ENCODE assay signal across 8 mouse cellular contexts in genomic region chr5:121661494-121661893, GRCm38 (mm10). TPM values are rescaled to one million over a fixed set of nuclear protein-coding genes. Genes with fewer than 3 reads are reported as not detected.
A peak's percentile ranks its signal among the peaks of the same experiment; 100 is the strongest.
DNase-seq lines count a peak whose midpoint lies in the region; ATAC-seq and TF ChIP-seq lines count a peak whose summit lies in the region.

No protein-coding gene starts in this region.

- TF ChIP-seq EP300 in heart, postnatal 0 days (IDR thresholded peaks at IDR 0.05; ENCODE audit: low read depth): no peak

- no peaks in the 10 kb centered on the region for H3K9me3 ChIP-seq in heart, postnatal 0 days (replicated peaks; ENCODE audit: control insufficient read depth, low read length)
- no peaks in the 10 kb centered on the region for H3K9me3 ChIP-seq in G1E (replicated peaks)
- H3K9me3 ChIP-seq in forebrain, postnatal 0 days (ENCODE audit: low read length): no peaks in the 10 kb centered on the region

- no peak for TF ChIP-seq CTCF in heart, postnatal 0 days (IDR thresholded peaks at IDR 0.05; ENCODE audit: low read depth)
- TF ChIP-seq CTCF in G1E (IDR thresholded peaks at IDR 0.05; ENCODE audit: low read depth, low read length): no peak
- no peak for TF ChIP-seq CTCF in forebrain, postnatal 0 days (IDR thresholded peaks at IDR 0.05; ENCODE audit: low read depth)

- ATAC-seq in heart, postnatal 0 days (ENCODE audit: insufficient read depth, low read depth): no peak
- no peak for ATAC-seq in G1E (ENCODE audit: extremely low read depth, insufficient number of reproducible peaks, low FRiP score, poor library complexity, severe bottlenecking)
- no peak for ATAC-seq in forebrain, postnatal 0 days

- H3K36me3 ChIP-seq in heart, postnatal 0 days (replicated peaks; ENCODE audit: control insufficient read depth, insufficient read depth, low read length): peaks cover 37% of the 10 kb centered on the region
- H3K36me3 ChIP-seq in G1E (replicated peaks) (peaks cover 46% of the 10 kb centered on the region), macrophage (ENCODE audit: inconsistent target) (peaks cover 29% of the 10 kb centered on the region; the same call in 1 of the 2 replicates)
- peaks cover 20% of the 10 kb centered on the region for H3K36me3 ChIP-seq in forebrain, postnatal 0 days (ENCODE audit: insufficient read depth)

- intact Hi-C loops in heart, postnatal 36 days (cut with DNase I): loop anchor here (2.0 to 5.0 kb wide), 2 partner anchors 49 to 181 kb away; partner anchors contain the start of gene Atxn2

- no peaks in the 10 kb centered on the region for H3K27me3 ChIP-seq in heart, postnatal 0 days (ENCODE audit: control insufficient read depth, insufficient read depth, low read length)
- H3K27me3 ChIP-seq in G1E (ENCODE audit: insufficient read depth, low read length): no peaks in the 10 kb centered on the region
- no peaks in the 10 kb centered on the region for H3K27me3 ChIP-seq in forebrain, postnatal 0 days (ENCODE audit: insufficient read depth, low read length)

- H3K4me1 ChIP-seq in heart, postnatal 0 days (ENCODE audit: control insufficient read depth, insufficient read depth): peaks cover 10% of the 10 kb centered on the region; the same call in 1 of the 2 replicates
- peaks cover 31% of the 10 kb centered on the region for H3K4me1 ChIP-seq in G1E (ENCODE audit: insufficient read depth, low read depth, low read length)
- H3K4me1 ChIP-seq in forebrain, postnatal 0 days (ENCODE audit: insufficient read depth): peaks cover 12% of the 10 kb centered on the region

- no peak overlapping the region for H3K27ac ChIP-seq in heart, postnatal 0 days (ENCODE audit: low read depth)
- H3K27ac ChIP-seq in forebrain, postnatal 0 days (ENCODE audit: low read depth, low read length): no peak overlapping the region
- no peak overlapping the region for H3K27ac ChIP-seq in macrophage

- peak overlapping the region; percentile 99 for H3K4me3 ChIP-seq in heart, postnatal 0 days (ENCODE audit: low read depth, low read length)
- H3K4me3 ChIP-seq in G1E (ENCODE audit: low read depth, low read length) (peak overlapping the region; percentile 97), macrophage (ENCODE audit: inconsistent target) (peak overlapping the region; percentile 58)
- H3K4me3 ChIP-seq in forebrain, postnatal 0 days (ENCODE audit: low read depth, low read length): peak overlapping the region; percentile 93

- H3K79me2 ChIP-seq in macrophage (ENCODE audit: inconsistent target): peaks cover 34% of the 10 kb centered on the region

- H3K4me2 ChIP-seq in heart, postnatal 0 days (ENCODE audit: low read depth, low read length): peak overlapping the region; percentile 93
- peak overlapping the region; percentile 71 for H3K4me2 ChIP-seq in forebrain, postnatal 0 days (ENCODE audit: low read depth)

- 82% methylated on average over 5 of the region's 5 CpGs for WGBS in heart, postnatal 0 days
- WGBS in forebrain, postnatal 0 days: 86% methylated on average over 5 of the region's 5 CpGs
- WGBS in macrophage (ENCODE audit: missing documents): 90% methylated on average over 5 of the region's 5 CpGs

- no peak for DNase-seq in heart, postnatal 0 days (ENCODE audit: low spot score)
- DNase-seq in heart, postnatal 36 days: no peak
- no peak for DNase-seq in G1E (ENCODE audit: low spot score)
- DNase-seq in forebrain, postnatal 0 days: no peak
- DNase-seq in cerebellum, postnatal 10 days: no peak
- no peak for DNase-seq in spleen, postnatal 14 days (ENCODE audit: low spot score in 2 of 2)
- DNase-seq in adrenal gland, adult 18-20 months (ENCODE audit: low spot score in 2 of 2): no peak

- H3K9ac ChIP-seq in heart, postnatal 0 days (replicated peaks; ENCODE audit: low read depth, low read length): peak overlapping the region; percentile 97
- peak overlapping the region; percentile 84 for H3K9ac ChIP-seq in forebrain, postnatal 0 days

RNA-seq across cellular contexts. Expression of gene Brap, which starts 1.1 kb away (rescaled TPM):
- 32.9 and 38.0 TPM in 2 replicates for total RNA-seq in heart, postnatal 0 days (2014; rRNA removed; ENCODE audit: low replicate concordance)
- polyA plus RNA-seq in heart, postnatal 0 days (2015; fragmentation: Nextera tagmentation; extraction: Ambion mirVana): 20.7 and 23.2 TPM in 2 replicates
- total RNA-seq in heart, postnatal 36 days (2021): 10 to 100 TPM; 29.8 to 31.9 TPM
- total RNA-seq in G1E (2014; fragmentation: Nextera tagmentation): 29.9 and 30.0 TPM in 2 replicates
- total RNA-seq in G1E (2017): 63.4 and 70.1 TPM in 2 replicates
- polyA plus RNA-seq in G1E (2012): 10.6 and 12.8 TPM in 2 replicates
- 51.5 and 56.0 TPM in 2 replicates for total RNA-seq in forebrain, postnatal 0 days (2014; rRNA removed)
- polyA plus RNA-seq in forebrain, postnatal 0 days (2015; fragmentation: Nextera tagmentation; extraction: Ambion mirVana): 42.7 and 46.6 TPM in 2 replicates
- 10 to 100 TPM; 30.1 to 74.1 (median 49.7) TPM for total RNA-seq in macrophage (2018; cell fraction: chromatin; rRNA removed)
- total RNA-seq in macrophage (2018; cell fraction: cytosol; rRNA removed): 10 to 100 TPM; 26.7 to 49.3 (median 33.7) TPM
- 10 to 100 TPM; 27.6 to 80.0 (median 38.7) TPM for total RNA-seq in macrophage (2018; cell fraction: nucleus; rRNA removed)
- polyA plus RNA-seq in macrophage (2018): 32.4 to 40.7 TPM (median 36.5 TPM) in 3 replicates
- total RNA-seq in adrenal gland, adult 18-20 months (2021): 10 to 100 TPM; 53.5 to 58.7 TPM

RNA-seq across cellular contexts. Expression of gene Acad10, which starts 1.2 kb away (rescaled TPM):
- 3.7 and 6.1 TPM in 2 replicates for total RNA-seq in heart, postnatal 0 days (2014; rRNA removed; ENCODE audit: low replicate concordance)
- 1.8 and 2.2 TPM in 2 replicates for polyA plus RNA-seq in heart, postnatal 0 days (2015; fragmentation: Nextera tagmentation; extraction: Ambion mirVana)
- 10 to 100 TPM; 19.8 to 23.8 TPM for total RNA-seq in heart, postnatal 36 days (2021)
- 10.3 and 17.3 TPM in 2 replicates for total RNA-seq in G1E (2014; fragmentation: Nextera tagmentation)
- total RNA-seq in G1E (2017): 5.6 and 7.4 TPM in 2 replicates
- polyA plus RNA-seq in G1E (2012): 4.4 and 7.2 TPM in 2 replicates
- 2.7 and 3.0 TPM in 2 replicates for total RNA-seq in forebrain, postnatal 0 days (2014; rRNA removed)
- 0.59 and 1.1 TPM in 2 replicates for polyA plus RNA-seq in forebrain, postnatal 0 days (2015; fragmentation: Nextera tagmentation; extraction: Ambion mirVana)
- total RNA-seq in macrophage (2018; cell fraction: chromatin; rRNA removed): 10 to 100 TPM in 4 of 26 experiments, 1 to 10 TPM in 20, under 1 TPM in 2; 0.47 to 12.5 (median 6.6) TPM
- 1 to 10 TPM; 1.4 to 5.1 (median 3.4) TPM for total RNA-seq in macrophage (2018; cell fraction: cytosol; rRNA removed)
- total RNA-seq in macrophage (2018; cell fraction: nucleus; rRNA removed): 10 to 100 TPM in 1 of 26 experiments, 1 to 10 TPM in 24, under 1 TPM in 1; 0.87 to 10.2 (median 3.6) TPM
- 1.7 to 4.4 TPM (median 2.5 TPM) in 3 replicates for polyA plus RNA-seq in macrophage (2018)
- total RNA-seq in adrenal gland, adult 18-20 months (2021): 10 to 100 TPM; 25.2 to 29.4 TPM

RNA-seq across cellular contexts. Expression of gene Acad12, which starts 42.8 kb away (rescaled TPM):
- 12.3 and 17.3 TPM in 2 replicates for total RNA-seq in heart, postnatal 0 days (2014; rRNA removed; ENCODE audit: low replicate concordance)
- polyA plus RNA-seq in heart, postnatal 0 days (2015; fragmentation: Nextera tagmentation; extraction: Ambion mirVana): 6.9 and 8.8 TPM in 2 replicates
- total RNA-seq in heart, postnatal 36 days (2021): 10 to 100 TPM; 64.8 to 73.6 TPM
- total RNA-seq in G1E (2014; fragmentation: Nextera tagmentation) (4.9 and 5.5 TPM in 2 replicates), G1E (2017) (2.7 and 4.3 TPM in 2 replicates)
- polyA plus RNA-seq in G1E (2012) (1.1 and 1.2 TPM in 2 replicates), macrophage (2018) (6.2 to 10.9 TPM (median 7.4 TPM) in 3 replicates)
- total RNA-seq in forebrain, postnatal 0 days (2014; rRNA removed): 1.4 and 2.1 TPM in 2 replicates
- 0.96 and 1.2 TPM in 2 replicates for polyA plus RNA-seq in forebrain, postnatal 0 days (2015; fragmentation: Nextera tagmentation; extraction: Ambion mirVana)
- 10 to 100 TPM in 13 of 26 experiments, 1 to 10 TPM in 13; 1.2 to 35.3 (median 10.2) TPM for total RNA-seq in macrophage (2018; cell fraction: chromatin; rRNA removed)
- 10 to 100 TPM in 7 of 26 experiments, 1 to 10 TPM in 19; 3.9 to 16.8 (median 8.9) TPM for total RNA-seq in macrophage (2018; cell fraction: cytosol; rRNA removed)
- total RNA-seq in macrophage (2018; cell fraction: nucleus; rRNA removed): 10 to 100 TPM in 7 of 26 experiments, 1 to 10 TPM in 19; 1.4 to 26.2 (median 6.9) TPM
- 10 to 100 TPM; 25.2 to 30.3 TPM for total RNA-seq in adrenal gland, adult 18-20 months (2021)

RNA-seq across cellular contexts. Expression of gene Atxn2, which starts 49.6 kb away (rescaled TPM):
- total RNA-seq in heart, postnatal 0 days (2014; rRNA removed; ENCODE audit: low replicate concordance): 41.2 and 53.7 TPM in 2 replicates
- polyA plus RNA-seq in heart, postnatal 0 days (2015; fragmentation: Nextera tagmentation; extraction: Ambion mirVana): 36.8 and 41.7 TPM in 2 replicates
- 100 to 1,000 TPM; 138 to 149 TPM for total RNA-seq in heart, postnatal 36 days (2021)
- 132 and 151 TPM in 2 replicates for total RNA-seq in G1E (2014; fragmentation: Nextera tagmentation)
- total RNA-seq in G1E (2017): 30.0 and 38.0 TPM in 2 replicates
- 42.3 and 57.5 TPM in 2 replicates for polyA plus RNA-seq in G1E (2012)
- total RNA-seq in forebrain, postnatal 0 days (2014; rRNA removed): 80.3 and 80.6 TPM in 2 replicates
- 71.3 and 92.3 TPM in 2 replicates for polyA plus RNA-seq in forebrain, postnatal 0 days (2015; fragmentation: Nextera tagmentation; extraction: Ambion mirVana)
- 100 to 1,000 TPM; 128 to 448 (median 321) TPM for total RNA-seq in macrophage (2018; cell fraction: chromatin; rRNA removed)
- total RNA-seq in macrophage (2018; cell fraction: cytosol; rRNA removed): 10 to 100 TPM; 40.7 to 78.3 (median 56.7) TPM
- 100 to 1,000 TPM in 21 of 26 experiments, 10 to 100 TPM in 5; 79.2 to 348 (median 179) TPM for total RNA-seq in macrophage (2018; cell fraction: nucleus; rRNA removed)
- 45.1 to 115 TPM (median 51.4 TPM) in 3 replicates for polyA plus RNA-seq in macrophage (2018)
- total RNA-seq in adrenal gland, adult 18-20 months (2021): 100 to 1,000 TPM; 165 to 216 TPM
